Mouse (Mus musculus): Measurements from ENCODE around the gene Gm49358. TPM values are rescaled to one million over a fixed set of nuclear protein-coding genes. Genes with fewer than 3 reads are reported as not detected.

Gene Gm49358
- polyA plus RNA-seq, 1 experiment: not detected

DNA sequence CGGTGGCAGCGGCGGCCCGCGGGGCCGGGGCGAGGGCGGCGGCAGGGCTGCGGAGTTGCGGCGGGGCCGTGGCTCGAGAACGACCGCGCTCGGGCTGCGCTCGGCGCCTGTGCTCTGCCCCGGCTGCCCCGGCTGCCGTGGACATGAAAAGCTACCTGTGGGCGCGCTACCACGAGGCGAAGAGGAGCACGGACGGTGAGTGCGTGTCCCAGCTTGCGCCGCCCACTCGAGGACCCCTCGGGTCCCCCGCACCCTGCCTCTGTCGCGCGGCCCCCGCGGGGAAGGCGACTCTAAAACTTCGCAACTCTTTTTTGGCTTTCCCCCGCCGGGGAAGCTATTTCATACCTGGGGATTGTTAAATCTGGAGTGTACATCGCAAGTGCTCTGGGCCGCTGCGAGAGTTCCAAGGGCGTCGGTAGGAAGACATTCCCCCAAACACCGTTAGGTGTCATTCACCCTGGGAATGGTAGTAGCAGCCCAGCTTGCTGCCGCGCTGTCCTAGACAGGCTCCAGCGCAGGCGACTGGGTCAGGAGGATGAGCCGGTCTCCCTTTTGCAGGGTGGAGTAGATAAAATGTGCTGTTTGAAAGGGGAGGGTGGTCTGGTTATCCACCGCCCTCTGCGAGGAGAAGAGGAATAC, 15.5 kb downstream of the Gm49358 start:
- DNase-seq: peak; percentile 59 to 65
- Histone ChIP-seq H3K4me1 (ENCODE audit: control insufficient read depth, insufficient read depth, low read length) (peaks cover 5% of the 10 kb centered on the region; the same call in 1 of the 2 replicates), H3K27me3 (ENCODE audit: control insufficient read depth, insufficient read depth, low read length) (no peaks in the 10 kb centered on the region), H3K4me3 (replicated peaks; ENCODE audit: insufficient read depth, low read depth, low read length) (peak overlapping the region; percentile 59), H3K27ac (ENCODE audit: insufficient read depth, low read length) (peak overlapping the region; percentile 58)
- WGBS: under 1% methylated on average over 57 of the region's 58 CpGs
- TF ChIP-seq CTCF (IDR thresholded peaks at IDR 0.05; ENCODE audit: borderline replicate concordance, insufficient read depth, low read depth, low read length) (no peak), POLR2A (IDR thresholded peaks at IDR 0.05; ENCODE audit: borderline replicate concordance, insufficient read depth, low read length) (no peak)

DNA sequence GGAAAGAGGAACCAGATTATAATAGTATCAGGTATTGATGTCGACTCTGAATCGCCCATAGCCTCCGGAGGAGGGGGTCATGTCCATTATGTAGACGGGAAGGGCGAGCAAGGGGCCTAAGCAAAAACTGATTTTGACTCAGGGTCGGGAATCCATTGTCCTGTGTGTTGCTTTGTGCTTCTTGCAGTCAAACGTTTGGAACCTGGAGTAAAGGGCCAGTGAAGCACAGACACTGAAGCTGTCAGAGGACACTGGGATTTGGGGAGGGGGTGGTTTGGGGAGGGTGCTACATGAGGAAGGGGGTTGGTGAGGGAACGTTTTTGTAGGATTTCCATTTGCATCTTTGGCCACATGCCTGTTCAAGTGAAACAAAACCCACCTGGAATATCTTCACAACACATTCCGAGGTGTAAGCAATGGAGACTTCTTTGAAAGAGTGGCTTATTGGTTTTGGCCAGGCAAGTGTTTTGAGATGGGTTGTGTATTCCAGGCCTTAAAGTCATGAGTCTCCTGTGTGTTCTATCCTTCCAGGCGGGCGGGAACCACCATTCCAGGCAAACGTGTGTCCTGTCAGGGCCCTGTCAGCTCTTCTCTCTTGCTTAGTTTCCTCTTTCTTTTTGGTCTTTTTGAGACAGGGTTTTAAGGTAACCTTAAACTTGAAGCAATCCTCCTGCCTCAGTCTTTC, 16.2 kb downstream of the Gm49358 start:
- WGBS: 24% methylated on average over 12 of the region's 12 CpGs
- no peak for DNase-seq
- peak overlapping the region; percentile 39 for H3K27ac ChIP-seq (ENCODE audit: insufficient read depth, low read length)
- H3K27me3 ChIP-seq (ENCODE audit: control insufficient read depth, insufficient read depth, low read length): no peaks in the 10 kb centered on the region
- no peak for TF ChIP-seq POLR2A (IDR thresholded peaks at IDR 0.05; ENCODE audit: borderline replicate concordance, insufficient read depth, low read length)
- TF ChIP-seq CTCF (IDR thresholded peaks at IDR 0.05; ENCODE audit: borderline replicate concordance, insufficient read depth, low read depth, low read length): no peak
- peak overlapping the region; percentile 59 for H3K4me3 ChIP-seq (replicated peaks; ENCODE audit: insufficient read depth, low read depth, low read length)
- peaks cover 5% of the 10 kb centered on the region; the same call in 1 of the 2 replicates for H3K4me1 ChIP-seq (ENCODE audit: control insufficient read depth, insufficient read depth, low read length)

DNA sequence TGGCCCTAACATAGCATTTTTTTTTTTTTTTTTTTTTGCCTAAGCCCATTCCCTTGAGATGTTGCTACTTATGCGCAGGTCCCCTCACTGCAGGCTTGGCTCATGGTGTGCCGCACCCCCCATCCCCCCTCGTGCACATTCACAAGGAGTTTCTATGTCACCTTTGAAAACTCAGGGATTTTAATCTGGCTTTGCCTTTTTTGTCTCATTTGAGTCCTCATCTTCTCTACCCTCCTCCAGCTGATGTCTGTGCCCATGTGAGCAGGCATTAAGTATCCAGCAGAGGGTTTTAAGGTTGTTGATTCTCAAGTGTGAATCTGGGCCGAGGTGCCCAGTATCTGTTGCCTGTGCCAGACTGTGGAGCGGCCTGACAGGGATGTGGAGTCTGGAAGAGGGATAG, 17.9 kb downstream of the Gm49358 start:
- H3K4me1 ChIP-seq (ENCODE audit: control insufficient read depth, insufficient read depth, low read length): peaks cover 5% of the 10 kb centered on the region; the same call in 1 of the 2 replicates
- DNase-seq: no peak
- no peaks in the 10 kb centered on the region for H3K27me3 ChIP-seq (ENCODE audit: control insufficient read depth, insufficient read depth, low read length)
- H3K4me3 ChIP-seq (replicated peaks; ENCODE audit: insufficient read depth, low read depth, low read length): no peak overlapping the region
- WGBS: 67% methylated on average over 5 of the region's 5 CpGs
- H3K27ac ChIP-seq (ENCODE audit: insufficient read depth, low read length): no peak overlapping the region
- no peak for TF ChIP-seq CTCF (IDR thresholded peaks at IDR 0.05; ENCODE audit: borderline replicate concordance, insufficient read depth, low read depth, low read length)
- no peak for TF ChIP-seq POLR2A (IDR thresholded peaks at IDR 0.05; ENCODE audit: borderline replicate concordance, insufficient read depth, low read length)

DNA sequence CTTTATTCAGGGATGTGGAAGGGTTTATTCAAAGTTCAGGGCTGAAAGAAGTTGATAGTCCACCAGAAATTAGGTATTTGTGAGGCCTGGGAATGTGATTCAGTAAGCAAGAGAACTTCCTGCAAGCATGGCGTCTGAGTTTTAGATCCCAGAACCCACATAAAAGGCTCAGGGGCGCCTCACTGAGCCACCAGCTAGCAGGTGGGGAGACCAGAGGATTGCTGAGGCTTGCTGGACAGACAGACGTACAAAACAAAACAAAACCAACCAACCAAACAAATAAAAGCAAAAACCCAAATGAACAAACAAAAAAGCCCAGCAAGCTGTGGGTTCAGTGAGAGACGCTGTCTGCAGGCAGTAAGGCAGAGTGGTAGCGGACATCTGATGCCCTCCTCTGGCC, 18.9 kb downstream of the Gm49358 start:
- H3K4me1 ChIP-seq (ENCODE audit: control insufficient read depth, insufficient read depth, low read length): peaks cover 2% of the 10 kb centered on the region; the same call in 1 of the 2 replicates
- DNase-seq: no peak
- H3K27ac ChIP-seq (ENCODE audit: insufficient read depth, low read length): no peak overlapping the region
- TF ChIP-seq CTCF (IDR thresholded peaks at IDR 0.05; ENCODE audit: borderline replicate concordance, insufficient read depth, low read depth, low read length) (no peak), POLR2A (IDR thresholded peaks at IDR 0.05; ENCODE audit: borderline replicate concordance, insufficient read depth, low read length) (no peak)
- H3K4me3 ChIP-seq (replicated peaks; ENCODE audit: insufficient read depth, low read depth, low read length): no peak overlapping the region
- WGBS: 81% methylated on average over 5 of the region's 5 CpGs
- H3K27me3 ChIP-seq (ENCODE audit: control insufficient read depth, insufficient read depth, low read length): no peaks in the 10 kb centered on the region

DNA sequence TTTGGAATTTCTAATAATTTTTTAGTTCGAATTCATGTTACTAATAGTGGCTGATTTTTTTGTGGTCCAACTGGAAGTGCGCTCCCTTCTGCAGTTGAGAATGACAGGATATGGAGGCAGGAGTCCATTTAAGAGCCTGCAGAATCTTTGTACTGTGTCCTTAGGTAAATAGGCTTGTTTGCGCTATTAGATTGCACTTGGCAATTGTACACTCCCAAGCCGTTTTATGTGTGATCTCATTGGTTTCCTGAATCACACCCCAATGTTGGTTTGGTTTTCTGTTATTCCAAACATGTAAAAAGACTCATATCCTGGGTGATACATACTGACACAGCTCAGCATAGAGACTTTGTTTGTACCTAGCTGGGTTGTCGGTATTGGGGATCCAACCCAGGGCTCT, 19.8 kb downstream of the Gm49358 start:
- Histone ChIP-seq H3K4me3 (replicated peaks; ENCODE audit: insufficient read depth, low read depth, low read length) (no peak overlapping the region), H3K27ac (ENCODE audit: insufficient read depth, low read length) (no peak overlapping the region), H3K27me3 (ENCODE audit: control insufficient read depth, insufficient read depth, low read length) (no peaks in the 10 kb centered on the region), H3K4me1 (ENCODE audit: control insufficient read depth, insufficient read depth, low read length) (peaks cover 6% of the 10 kb centered on the region)
- no peak for DNase-seq
- 88% methylated on average over 5 of the region's 5 CpGs for WGBS
- no peak for TF ChIP-seq POLR2A (IDR thresholded peaks at IDR 0.05; ENCODE audit: borderline replicate concordance, insufficient read depth, low read length)
- no peak for TF ChIP-seq CTCF (IDR thresholded peaks at IDR 0.05; ENCODE audit: borderline replicate concordance, insufficient read depth, low read depth, low read length)

DNA sequence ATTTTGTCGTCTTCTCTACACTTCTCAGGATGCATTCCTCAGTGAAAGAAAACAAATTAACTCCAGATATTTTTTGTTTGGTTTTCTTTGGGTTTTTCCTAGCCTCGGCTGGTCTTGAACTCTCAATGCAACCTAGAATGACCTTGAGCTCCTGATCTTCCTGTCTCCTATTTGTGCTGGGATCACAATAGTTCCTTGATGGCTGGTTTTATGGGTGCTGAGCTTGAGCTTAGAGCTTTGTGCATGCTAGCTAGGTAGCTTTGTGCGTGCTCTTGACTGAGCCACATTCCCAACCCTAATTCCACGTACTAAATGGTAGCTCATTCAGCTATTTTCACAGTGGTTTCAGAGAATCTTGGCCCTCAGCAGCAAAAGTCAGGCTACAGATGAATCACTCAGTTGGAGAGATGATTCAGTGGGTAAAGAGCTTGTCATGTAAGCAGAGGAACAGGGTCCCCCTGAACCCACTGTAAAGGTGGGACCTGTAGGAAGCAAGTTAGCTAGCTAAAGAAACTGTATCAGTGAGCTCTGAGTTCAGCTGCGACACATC, 20.4 kb downstream of the Gm49358 start:
- Histone ChIP-seq H3K4me1 (ENCODE audit: control insufficient read depth, insufficient read depth, low read length) (peaks cover 6% of the 10 kb centered on the region), H3K27me3 (ENCODE audit: control insufficient read depth, insufficient read depth, low read length) (no peaks in the 10 kb centered on the region), H3K27ac (ENCODE audit: insufficient read depth, low read length) (no peak overlapping the region), H3K4me3 (replicated peaks; ENCODE audit: insufficient read depth, low read depth, low read length) (no peak overlapping the region)
- TF ChIP-seq CTCF (IDR thresholded peaks at IDR 0.05; ENCODE audit: borderline replicate concordance, insufficient read depth, low read depth, low read length): no peak
- no peak for TF ChIP-seq POLR2A (IDR thresholded peaks at IDR 0.05; ENCODE audit: borderline replicate concordance, insufficient read depth, low read length)
- DNase-seq: no peak
- WGBS: 96% methylated on average over 5 of the region's 5 CpGs

DNA sequence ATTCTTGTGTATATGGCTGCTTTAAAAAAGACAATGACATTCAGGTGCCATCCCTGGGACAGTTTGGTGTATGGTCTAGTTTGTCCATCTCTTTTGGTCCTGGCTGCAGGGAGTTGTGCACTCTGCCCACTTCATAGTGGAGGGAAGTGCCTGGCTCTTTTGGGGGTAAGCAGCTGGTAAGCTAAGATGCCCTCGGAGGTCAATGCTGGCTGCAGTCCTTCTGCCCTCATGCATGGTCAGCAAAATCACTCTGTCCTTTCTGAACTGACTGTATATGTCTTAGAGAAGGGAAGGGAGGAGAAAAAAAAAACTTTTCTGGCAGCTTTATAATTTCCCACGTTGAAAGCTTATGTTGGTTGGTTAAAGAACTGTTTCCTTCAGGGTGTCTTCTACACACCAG, 21.6 kb downstream of the Gm49358 start:
- no peak for DNase-seq
- Histone ChIP-seq H3K27me3 (ENCODE audit: control insufficient read depth, insufficient read depth, low read length) (no peaks in the 10 kb centered on the region), H3K27ac (ENCODE audit: insufficient read depth, low read length) (no peak overlapping the region), H3K4me1 (ENCODE audit: control insufficient read depth, insufficient read depth, low read length) (peaks cover 9% of the 10 kb centered on the region), H3K4me3 (replicated peaks; ENCODE audit: insufficient read depth, low read depth, low read length) (no peak overlapping the region)
- TF ChIP-seq CTCF (IDR thresholded peaks at IDR 0.05; ENCODE audit: borderline replicate concordance, insufficient read depth, low read depth, low read length) (no peak), POLR2A (IDR thresholded peaks at IDR 0.05; ENCODE audit: borderline replicate concordance, insufficient read depth, low read length) (no peak)
- WGBS: 59% methylated on average over 2 of the region's 2 CpGs

DNA sequence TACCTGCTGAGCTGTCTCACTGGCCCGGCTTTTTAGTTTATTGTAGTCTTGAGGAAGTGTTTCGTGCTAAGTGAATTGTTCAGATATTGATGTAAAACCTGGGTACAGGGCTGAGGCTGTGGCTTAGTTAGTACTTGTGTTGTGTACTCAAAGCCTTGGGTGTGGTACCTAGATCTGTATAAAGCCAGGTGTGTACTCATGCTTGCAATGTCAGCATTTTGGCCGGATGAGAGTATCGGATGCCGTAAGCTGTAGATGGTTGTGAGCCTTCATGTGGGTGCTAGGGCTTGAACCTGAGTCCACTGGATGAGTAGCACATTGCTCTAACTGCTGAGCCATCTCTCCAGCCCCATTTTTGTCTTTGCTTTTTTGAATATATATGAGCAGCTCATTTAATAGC, 22.3 kb downstream of the Gm49358 start:
- DNase-seq: no peak
- Histone ChIP-seq H3K27ac (ENCODE audit: insufficient read depth, low read length) (no peak overlapping the region), H3K4me3 (replicated peaks; ENCODE audit: insufficient read depth, low read depth, low read length) (no peak overlapping the region), H3K4me1 (ENCODE audit: control insufficient read depth, insufficient read depth, low read length) (peaks cover 9% of the 10 kb centered on the region), H3K27me3 (ENCODE audit: control insufficient read depth, insufficient read depth, low read length) (no peaks in the 10 kb centered on the region)
- WGBS: 97% methylated on average over 5 of the region's 5 CpGs
- TF ChIP-seq CTCF (IDR thresholded peaks at IDR 0.05; ENCODE audit: borderline replicate concordance, insufficient read depth, low read depth, low read length) (no peak), POLR2A (IDR thresholded peaks at IDR 0.05; ENCODE audit: borderline replicate concordance, insufficient read depth, low read length) (no peak)
